Mouse (Mus musculus) heart, postnatal 4 days (tissue): ENCODE results near the gene Vmn1r118. TPM values are rescaled to one million over a fixed set of nuclear protein-coding genes. Genes with fewer than 3 reads are reported as not detected.
"Not testable (repeated sequence)": the region's sequence is repeated elsewhere in the genome, so short reads cannot be mapped to it uniquely, and the experiment has no call there.

ENCODE experiments used
- DNase-seq: peaks from one replicate; pipeline ENCODE4 v3.0.0; 2021
- total RNA-seq, 2 experiments: library from RNA; stranded (reverse); gene quantifications; 2 replicates each; pipeline ENCODE4 v1.2.3; 2021

Gene Vmn1r118
- total RNA-seq, result not detected

GRCm38 (mm10) chr7:20912247-20912646 is at the start of gene Vmn1r118:
Vmn1r118 (minus strand) TSS chr7:20912347.
- not testable (repeated sequence) for DNase-seq

GRCm38 (mm10) chr7:20884021-20884420 is 28.1 kb downstream of the Vmn1r118 start, which contains the start of gene Vmn1r117:
Vmn1r117 (minus strand) TSS chr7:20884121.
- DNase-seq, result not testable (repeated sequence)

- not testable (repeated sequence) for DNase-seq
Measured at GRCm38 (mm10) chr7:20871956-20872355, 40.2 kb downstream of the Vmn1r118 start, which contains the start of gene Vmn1r116. Vmn1r116 (plus strand) TSS chr7:20872256.

Other genes starting within 250 kb of the Vmn1r118 start
- not detected for gene Vmn1r107, start 243.4 kb downstream of the Vmn1r118 start, total RNA-seq
- not detected for gene Vmn1r111, start 209.1 kb downstream of the Vmn1r118 start, total RNA-seq
- not detected for gene Gm10668, start 181.7 kb downstream of the Vmn1r118 start, total RNA-seq
- gene Vmn1r112, start 141.2 kb downstream of the Vmn1r118 start, total RNA-seq, result not detected
- gene Vmn1r113, start 125.1 kb downstream of the Vmn1r118 start, total RNA-seq, result not detected
- not detected for gene Vmn1r114, start 100.2 kb downstream of the Vmn1r118 start, total RNA-seq
- not detected for gene Vmn1r115, start 67.4 kb downstream of the Vmn1r118 start, total RNA-seq
- gene Vmn1r116, start 40.1 kb downstream of the Vmn1r118 start, total RNA-seq, result not detected
- not detected for gene Vmn1r117, start 28.2 kb downstream of the Vmn1r118 start, total RNA-seq
- not detected for gene Vmn1r119, start 100.1 kb upstream of the Vmn1r118 start, total RNA-seq
- gene Vmn1r120, start 141.4 kb upstream of the Vmn1r118 start, total RNA-seq, result not detected
- gene Vmn1r121, start 186.2 kb upstream of the Vmn1r118 start, total RNA-seq, result not detected
- gene Vmn1r122, start 221.8 kb upstream of the Vmn1r118 start, total RNA-seq, result not detected
- not detected for gene Vmn1r123, start 249.8 kb upstream of the Vmn1r118 start, total RNA-seq